Mouse (Mus musculus) myocyte (in vitro differentiated cells): ENCODE measurements around the gene Aif1l.

Experiments used
- E2F4 ChIP-seq: IDR thresholded peaks from one replicate; pipeline ENCODE4 v1.6.1; 2011; ENCODE audit warnings: mild to moderate bottlenecking, control low read depth, moderate library complexity; ENCODE audit not compliant: insufficient read depth
- MAX ChIP-seq: IDR thresholded peaks from one replicate; pipeline ENCODE4 v1.6.1; 2011; ENCODE audit warnings: low read depth, mild to moderate bottlenecking, control low read depth
- MYOD1 ChIP-seq, 3 experiments: IDR thresholded peaks; one replicate each; pipeline ENCODE4 v1.6.1; 2011; ENCODE audit warnings: control low read depth in 2 of 3, low read depth in 2 of 3, mild to moderate bottlenecking in 2 of 3, moderate library complexity in 1 of 3; ENCODE audit not compliant: insufficient read length in 2 of 3, control insufficient read depth in 1 of 3
- POLR2A ChIP-seq: IDR thresholded peaks from one replicate; pipeline ENCODE4 v1.6.1; 2011; ENCODE audit warnings: low read depth, mild to moderate bottlenecking, control low read depth, moderate library complexity; ENCODE audit not compliant: insufficient read length
- POLR2AphosphoS2 ChIP-seq: IDR thresholded peaks from one replicate; pipeline ENCODE4 v1.6.1; 2011; ENCODE audit warnings: low read depth, control low read depth; ENCODE audit not compliant: insufficient read length
- TCF12 ChIP-seq: IDR thresholded peaks from one replicate; pipeline ENCODE4 v1.6.1; 2011; ENCODE audit warnings: mild to moderate bottlenecking, control low read depth; ENCODE audit not compliant: poor library complexity, insufficient read depth, severe bottlenecking
- TCF3 ChIP-seq: IDR thresholded peaks from one replicate; pipeline ENCODE4 v1.6.1; 2011; ENCODE audit warnings: low read depth, control low read depth; ENCODE audit not compliant: insufficient read length
- USF1 ChIP-seq: IDR thresholded peaks from one replicate; pipeline ENCODE4 v1.6.1; 2011; ENCODE audit warnings: low read depth, mild to moderate bottlenecking, control low read depth, moderate library complexity

DNA sequence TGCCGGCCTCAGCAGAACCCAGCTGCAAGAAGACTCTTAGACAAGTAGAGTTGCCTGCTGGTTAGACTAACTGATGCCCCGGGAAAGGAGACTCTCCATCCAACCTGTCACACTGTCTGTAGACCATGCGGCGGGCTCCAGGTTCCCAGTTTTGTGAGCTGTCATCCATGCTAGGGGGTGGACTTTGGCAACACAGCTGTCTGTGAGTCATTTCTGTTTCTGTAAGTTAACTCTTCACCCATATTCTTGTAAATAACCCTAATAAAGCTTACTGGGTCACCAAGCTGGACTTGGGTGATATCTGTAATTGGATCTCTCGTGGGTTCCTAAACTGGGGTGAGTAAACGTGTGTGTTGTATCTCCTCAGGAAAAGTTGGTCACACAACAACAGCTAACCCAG is 1.1 kb upstream of the Aif1l start:
- TF ChIP-seq POLR2A (no peak), USF1 (no peak), TCF3 (no peak), TCF12 (no peak), E2F4 (no peak), MAX (no peak), POLR2AphosphoS2 (no peak), MYOD1 (IDR thresholded peaks at IDR 0.05; ENCODE audit: control insufficient read depth in 1 of 3, insufficient read length in 2 of 3, low read depth in 2 of 3) (no peak)
